Mouse (Mus musculus) olfactory bulb, adult 2 months (tissue): ENCODE results near the gene Ism2.

ENCODE experiments used
- CTCF ChIP-seq: fragments of 200-500 bp; IDR thresholded peaks from 2 replicates; pipeline ENCODE4 v1.5.1; 2012; ENCODE audit warnings: low read depth, mild to moderate bottlenecking, low read length, moderate library complexity; ENCODE audit not compliant: insufficient read depth
- POLR2A ChIP-seq: fragments of 200-500 bp; IDR thresholded peaks from 2 replicates; pipeline ENCODE4 v1.6.1; 2012; ENCODE audit warnings: mild to moderate bottlenecking, low read depth, low read length, moderate library complexity; ENCODE audit not compliant: insufficient read depth

GRCm38 (mm10) chr12:87278118-87278730 lies 21.3 kb downstream of the Ism2 start:
- TF ChIP-seq POLR2A: no peak
- TF ChIP-seq CTCF: no peak
